Mouse (Mus musculus): ENCODE measurements around the gene Pip5k1a. TPM values are rescaled to one million over a fixed set of nuclear protein-coding genes. Genes with fewer than 3 reads are reported as not detected.
"Not testable (repeated sequence)": the region's sequence is repeated elsewhere in the genome, so short reads cannot be mapped to it uniquely, and the experiment has no call there.

Pip5k1a gene
- polyA plus RNA-seq, 1 experiment, result 15.3 TPM

GRCm38 (mm10) chr3:95133176-95133575 is 26.4 kb upstream of the Pip5k1a start:
- TF ChIP-seq POLR2A (IDR thresholded peaks at IDR 0.05; ENCODE audit: low read depth, low read length), result no peak
- no peak for TF ChIP-seq CTCF (conservative IDR thresholded peaks at IDR 0.05; ENCODE audit: insufficient read depth, insufficient read length, low read depth, low read length)
- Histone ChIP-seq H3K4me3 (ENCODE audit: insufficient read depth, low read depth, low read length) (peak overlapping the region; percentile 96), H3K27me3 (replicated peaks; ENCODE audit: control insufficient read depth, insufficient read depth, low read length) (no peaks in the 10 kb centered on the region), H3K36me3 (ENCODE audit: control insufficient read depth, insufficient read depth, low read length) (no peaks in the 10 kb centered on the region), H3K27ac (ENCODE audit: insufficient read depth, low read depth, low read length) (no peak overlapping the region), H3K4me1 (ENCODE audit: control insufficient read depth, insufficient read depth, low read length) (peaks cover 4% of the 10 kb centered on the region)
- no peak for DNase-seq
- 53% methylated on average over 11 of the region's 11 CpGs for WGBS

GRCm38 (mm10) chr3:95132389-95132788 is 25.7 kb upstream of the Pip5k1a start:
- not testable (repeated sequence) for DNase-seq; H3K36me3 ChIP-seq (ENCODE audit: control insufficient read depth, insufficient read depth, low read length); H3K27me3 ChIP-seq (replicated peaks; ENCODE audit: control insufficient read depth, insufficient read depth, low read length); H3K27ac ChIP-seq (ENCODE audit: insufficient read depth, low read depth, low read length); H3K4me1 ChIP-seq (ENCODE audit: control insufficient read depth, insufficient read depth, low read length); H3K4me3 ChIP-seq (ENCODE audit: insufficient read depth, low read depth, low read length)
- WGBS, result 88% methylated on average over 2 of the region's 2 CpGs

GRCm38 (mm10) chr3:95130081-95130480 is 23.4 kb upstream of the Pip5k1a start:
- Histone ChIP-seq H3K4me3 (ENCODE audit: insufficient read depth, low read depth, low read length) (no peak overlapping the region), H3K27ac (ENCODE audit: insufficient read depth, low read depth, low read length) (no peak overlapping the region), H3K27me3 (replicated peaks; ENCODE audit: control insufficient read depth, insufficient read depth, low read length) (no peaks in the 10 kb centered on the region), H3K4me1 (ENCODE audit: control insufficient read depth, insufficient read depth, low read length) (peaks cover 4% of the 10 kb centered on the region), H3K36me3 (ENCODE audit: control insufficient read depth, insufficient read depth, low read length) (no peaks in the 10 kb centered on the region)
- peak; percentile 64 for DNase-seq
- WGBS, result 54% methylated on average over 5 of the region's 5 CpGs
- TF ChIP-seq CTCF (conservative IDR thresholded peaks at IDR 0.05; ENCODE audit: insufficient read depth, insufficient read length, low read depth, low read length) (no peak), POLR2A (IDR thresholded peaks at IDR 0.05; ENCODE audit: low read depth, low read length) (no peak)

- peak; percentile 87 for DNase-seq
- Histone ChIP-seq H3K27me3 (replicated peaks; ENCODE audit: control insufficient read depth, insufficient read depth, low read length) (no peaks in the 10 kb centered on the region), H3K36me3 (ENCODE audit: control insufficient read depth, insufficient read depth, low read length) (no peaks in the 10 kb centered on the region), H3K4me1 (ENCODE audit: control insufficient read depth, insufficient read depth, low read length) (peaks cover 4% of the 10 kb centered on the region; the same call in 1 of the 2 replicates), H3K27ac (ENCODE audit: insufficient read depth, low read depth, low read length) (no peak overlapping the region), H3K4me3 (ENCODE audit: insufficient read depth, low read depth, low read length) (no peak overlapping the region)
- WGBS, result 26% methylated on average over 6 of the region's 6 CpGs
- TF ChIP-seq POLR2A (IDR thresholded peaks at IDR 0.05; ENCODE audit: low read depth, low read length) (no peak), CTCF (conservative IDR thresholded peaks at IDR 0.05; ENCODE audit: insufficient read depth, insufficient read length, low read depth, low read length) (no peak)
These were observed 22.5 kb upstream of the Pip5k1a start for GRCm38 (mm10) chr3:95129226-95129651.

- 5% methylated on average over 5 of the region's 5 CpGs for WGBS
- H3K4me3 ChIP-seq (ENCODE audit: insufficient read depth, low read depth, low read length), result no peak overlapping the region
- TF ChIP-seq POLR2A (IDR thresholded peaks at IDR 0.05; ENCODE audit: low read depth, low read length) (no peak), CTCF (conservative IDR thresholded peaks at IDR 0.05; ENCODE audit: insufficient read depth, insufficient read length, low read depth, low read length) (no peak)
- no peaks in the 10 kb centered on the region for H3K4me1 ChIP-seq (ENCODE audit: control insufficient read depth, insufficient read depth, low read length)
- peak; percentile 49 for DNase-seq
- H3K27ac ChIP-seq (ENCODE audit: insufficient read depth, low read depth, low read length), result no peak overlapping the region
- H3K36me3 ChIP-seq (ENCODE audit: control insufficient read depth, insufficient read depth, low read length), result peaks cover 3% of the 10 kb centered on the region; the same call in 1 of the 2 replicates
- no peaks in the 10 kb centered on the region for H3K27me3 ChIP-seq (replicated peaks; ENCODE audit: control insufficient read depth, insufficient read depth, low read length)
These were observed 18.2 kb upstream of the Pip5k1a start for GRCm38 (mm10) chr3:95124972-95125371.

- Histone ChIP-seq H3K4me1 (ENCODE audit: control insufficient read depth, insufficient read depth, low read length) (no peaks in the 10 kb centered on the region), H3K36me3 (ENCODE audit: control insufficient read depth, insufficient read depth, low read length) (peaks cover 3% of the 10 kb centered on the region), H3K27me3 (replicated peaks; ENCODE audit: control insufficient read depth, insufficient read depth, low read length) (no peaks in the 10 kb centered on the region), H3K27ac (ENCODE audit: insufficient read depth, low read depth, low read length) (no peak within 1 kb of the TSS), H3K4me3 (ENCODE audit: insufficient read depth, low read depth, low read length) (no peak within 1 kb of the TSS)
- no peak for DNase-seq
- 46% methylated on average over 6 of the region's 6 CpGs for WGBS
- TF ChIP-seq CTCF (conservative IDR thresholded peaks at IDR 0.05; ENCODE audit: insufficient read depth, insufficient read length, low read depth, low read length), result peak; percentile 59
- no peak for TF ChIP-seq POLR2A (IDR thresholded peaks at IDR 0.05; ENCODE audit: low read depth, low read length)
These were observed 17.5 kb upstream of the Pip5k1a start, which contains the start of gene Tmod4 for GRCm38 (mm10) chr3:95124246-95124645. Gene Tmod4, plus strand, starts transcription at chr3:95124476.

- peak; percentile 27 for DNase-seq
- peaks cover 3% of the 10 kb centered on the region for H3K36me3 ChIP-seq (ENCODE audit: control insufficient read depth, insufficient read depth, low read length)
- H3K4me3 ChIP-seq (ENCODE audit: insufficient read depth, low read depth, low read length), result no peak overlapping the region
- WGBS, result 55% methylated on average over 6 of the region's 6 CpGs
- H3K27ac ChIP-seq (ENCODE audit: insufficient read depth, low read depth, low read length), result no peak overlapping the region
- TF ChIP-seq CTCF (conservative IDR thresholded peaks at IDR 0.05; ENCODE audit: insufficient read depth, insufficient read length, low read depth, low read length) (no peak), POLR2A (IDR thresholded peaks at IDR 0.05; ENCODE audit: low read depth, low read length) (no peak)
- no peaks in the 10 kb centered on the region for H3K27me3 ChIP-seq (replicated peaks; ENCODE audit: control insufficient read depth, insufficient read depth, low read length)
- H3K4me1 ChIP-seq (ENCODE audit: control insufficient read depth, insufficient read depth, low read length), result no peaks in the 10 kb centered on the region
These were observed 14.8 kb upstream of the Pip5k1a start for GRCm38 (mm10) chr3:95121580-95121979.

GRCm38 (mm10) chr3:95117751-95118150 is 11.0 kb upstream of the Pip5k1a start:
- H3K27ac ChIP-seq (ENCODE audit: insufficient read depth, low read depth, low read length), result no peak overlapping the region
- no peak for TF ChIP-seq CTCF (conservative IDR thresholded peaks at IDR 0.05; ENCODE audit: insufficient read depth, insufficient read length, low read depth, low read length)
- no peak for TF ChIP-seq POLR2A (IDR thresholded peaks at IDR 0.05; ENCODE audit: low read depth, low read length)
- no peaks in the 10 kb centered on the region for H3K4me1 ChIP-seq (ENCODE audit: control insufficient read depth, insufficient read depth, low read length)
- DNase-seq, result no peak
- 91% methylated on average over 2 of the region's 2 CpGs for WGBS
- peaks cover 3% of the 10 kb centered on the region for H3K36me3 ChIP-seq (ENCODE audit: control insufficient read depth, insufficient read depth, low read length)
- H3K27me3 ChIP-seq (replicated peaks; ENCODE audit: control insufficient read depth, insufficient read depth, low read length), result no peaks in the 10 kb centered on the region
- H3K4me3 ChIP-seq (ENCODE audit: insufficient read depth, low read depth, low read length), result no peak overlapping the region

Data from kidney, adult 2 months (tissue).